Mouse (Mus musculus): Measurements from ENCODE around the gene Amdhd2. TPM values are rescaled to one million over a fixed set of nuclear protein-coding genes. Genes with fewer than 3 reads are reported as not detected.
A peak's percentile ranks its signal among the peaks of the same experiment; 100 is the strongest.

Gene Amdhd2
- polyA plus RNA-seq, 1 experiment from 2014 or later = 50.0 TPM

- peaks cover 33% of the 10 kb centered on the region for H3K36me3 ChIP-seq
- 83% methylated on average over 11 of the region's 11 CpGs for WGBS
- peaks cover 33% of the 10 kb centered on the region for H3K4me1 ChIP-seq (replicated peaks)
- H3K27me3 ChIP-seq (ENCODE audit: insufficient read depth, poor library complexity, severe bottlenecking) = no peaks in the 10 kb centered on the region
- no peaks in the 10 kb centered on the region for H3K9me3 ChIP-seq
- DNase-seq (ENCODE audit: low spot score) = no peak
- H3K4me3 ChIP-seq = peak overlapping the region; percentile 7; the same call in 1 of the 2 replicates
- H3K27ac ChIP-seq = no peak overlapping the region
Observed at GRCm38 (mm10) chr17:24164566-24165259, 1.1 kb upstream of the Amdhd2 start.

- Histone ChIP-seq H3K4me1 (replicated peaks) (peaks cover 24% of the 10 kb centered on the region), H3K27ac (peak overlapping the region; percentile 90), H3K4me3 (peak overlapping the region; percentile 92), H3K27me3 (ENCODE audit: insufficient read depth, poor library complexity, severe bottlenecking) (no peaks in the 10 kb centered on the region), H3K36me3 (peaks cover 38% of the 10 kb centered on the region), H3K9me3 (no peaks in the 10 kb centered on the region)
- no peak for DNase-seq (ENCODE audit: low spot score)
- 28% methylated on average over 17 of the region's 17 CpGs for WGBS
Observed at GRCm38 (mm10) chr17:24162584-24163175, 886 bp downstream of the Amdhd2 start.

GRCm38 (mm10) chr17:24161466-24161865, 2.1 kb downstream of the Amdhd2 start:
- 85% methylated on average over 5 of the region's 5 CpGs for WGBS
- H3K4me1 ChIP-seq (replicated peaks) = peaks cover 16% of the 10 kb centered on the region
- H3K9me3 ChIP-seq = no peaks in the 10 kb centered on the region
- DNase-seq (ENCODE audit: low spot score) = no peak
- no peaks in the 10 kb centered on the region for H3K27me3 ChIP-seq (ENCODE audit: insufficient read depth, poor library complexity, severe bottlenecking)
- H3K4me3 ChIP-seq = 0 out of 2 replicates have a peak overlapping the region, but pooled peaks have one; percentile 2
- peaks cover 37% of the 10 kb centered on the region for H3K36me3 ChIP-seq
- no peak overlapping the region for H3K27ac ChIP-seq

- 86% methylated on average over 4 of the region's 4 CpGs for WGBS
- Histone ChIP-seq H3K27ac (no peak overlapping the region), H3K4me1 (replicated peaks) (peaks cover 6% of the 10 kb centered on the region)
Observed at GRCm38 (mm10) chr17:24157526-24157925, 6.0 kb downstream of the Amdhd2 start.

GRCm38 (mm10) chr17:24157121-24157520, 6.4 kb downstream of the Amdhd2 start:
- Histone ChIP-seq H3K9me3 (no peaks in the 10 kb centered on the region), H3K36me3 (peaks cover 32% of the 10 kb centered on the region), H3K4me3 (no peak overlapping the region), H3K27me3 (ENCODE audit: insufficient read depth, poor library complexity, severe bottlenecking) (no peaks in the 10 kb centered on the region), H3K4me1 (replicated peaks) (peaks cover 6% of the 10 kb centered on the region), H3K27ac (no peak overlapping the region)
- WGBS = 92% methylated on average over 6 of the region's 6 CpGs
- DNase-seq (ENCODE audit: low spot score) = no peak

More at GRCm38 (mm10) chr17:24157526-24157925, 6.0 kb downstream of the Amdhd2 start:
- no peak for DNase-seq (ENCODE audit: low spot score)
- Histone ChIP-seq H3K9me3 (no peaks in the 10 kb centered on the region), H3K4me3 (no peak overlapping the region), H3K27me3 (ENCODE audit: insufficient read depth, poor library complexity, severe bottlenecking) (no peaks in the 10 kb centered on the region), H3K36me3 (peaks cover 32% of the 10 kb centered on the region)

GRCm38 (mm10) chr17:24156394-24156793, 7.2 kb downstream of the Amdhd2 start:
- no peak overlapping the region for H3K27ac ChIP-seq
- no peaks in the 10 kb centered on the region for H3K27me3 ChIP-seq (ENCODE audit: insufficient read depth, poor library complexity, severe bottlenecking)
- no peaks in the 10 kb centered on the region for H3K9me3 ChIP-seq
- peaks cover 12% of the 10 kb centered on the region for H3K4me1 ChIP-seq (replicated peaks)
- H3K4me3 ChIP-seq = no peak overlapping the region
- DNase-seq (ENCODE audit: low spot score) = no peak
- H3K36me3 ChIP-seq = peaks cover 32% of the 10 kb centered on the region
- WGBS = 83% methylated on average over 3 of the region's 3 CpGs

GRCm38 (mm10) chr17:24155742-24156141, 7.8 kb downstream of the Amdhd2 start:
- no peak for DNase-seq (ENCODE audit: low spot score)
- Histone ChIP-seq H3K4me1 (replicated peaks) (peaks cover 12% of the 10 kb centered on the region), H3K27me3 (ENCODE audit: insufficient read depth, poor library complexity, severe bottlenecking) (no peaks in the 10 kb centered on the region), H3K4me3 (no peak overlapping the region), H3K36me3 (peaks cover 32% of the 10 kb centered on the region), H3K27ac (no peak overlapping the region), H3K9me3 (no peaks in the 10 kb centered on the region)
- 91% methylated on average over 9 of the region's 9 CpGs for WGBS

- Histone ChIP-seq H3K9me3 (no peaks in the 10 kb centered on the region), H3K27me3 (ENCODE audit: insufficient read depth, poor library complexity, severe bottlenecking) (no peaks in the 10 kb centered on the region), H3K4me1 (replicated peaks) (peaks cover 12% of the 10 kb centered on the region), H3K4me3 (no peak overlapping the region), H3K36me3 (peaks cover 32% of the 10 kb centered on the region), H3K27ac (no peak overlapping the region)
- WGBS = 72% methylated on average over 3 of the region's 3 CpGs
- DNase-seq (ENCODE audit: low spot score) = no peak
Observed at GRCm38 (mm10) chr17:24154463-24154862, 9.1 kb downstream of the Amdhd2 start.

GRCm38 (mm10) chr17:24151890-24152563, 11.5 kb downstream of the Amdhd2 start:
- Histone ChIP-seq H3K27me3 (ENCODE audit: insufficient read depth, poor library complexity, severe bottlenecking) (no peaks in the 10 kb centered on the region), H3K27ac (peak overlapping the region; percentile 9; the same call in 1 of the 2 replicates), H3K36me3 (peaks cover 17% of the 10 kb centered on the region), H3K9me3 (no peaks in the 10 kb centered on the region), H3K4me3 (peak overlapping the region; percentile 48), H3K4me1 (replicated peaks) (peaks cover 12% of the 10 kb centered on the region)
- WGBS = 1% methylated on average over 26 of the region's 26 CpGs
- peak; percentile 79 for DNase-seq (ENCODE audit: low spot score)

- Histone ChIP-seq H3K4me1 (replicated peaks) (peaks cover 12% of the 10 kb centered on the region), H3K9me3 (no peaks in the 10 kb centered on the region), H3K4me3 (peak overlapping the region; percentile 48), H3K27me3 (ENCODE audit: insufficient read depth, poor library complexity, severe bottlenecking) (no peaks in the 10 kb centered on the region), H3K27ac (no peak overlapping the region), H3K36me3 (peaks cover 11% of the 10 kb centered on the region; the same call in 1 of the 2 replicates)
- DNase-seq (ENCODE audit: low spot score) = no peak
- WGBS = 18% methylated on average over 7 of the region's 7 CpGs
Observed at GRCm38 (mm10) chr17:24151382-24151781, 12.2 kb downstream of the Amdhd2 start.

GRCm38 (mm10) chr17:24150824-24151223, 12.7 kb downstream of the Amdhd2 start, which contains the start of gene Pdpk1:
Pdpk1 (minus strand) TSS chr17:24150924.
- DNase-seq (ENCODE audit: low spot score) = no peak
- WGBS = 80% methylated on average over 2 of the region's 2 CpGs
- H3K9me3 ChIP-seq = no peaks in the 10 kb centered on the region
- H3K27ac ChIP-seq = peak within 1 kb of the TSS; percentile 9; the same call in 1 of the 2 replicates
- H3K27me3 ChIP-seq (ENCODE audit: insufficient read depth, poor library complexity, severe bottlenecking) = no peaks in the 10 kb centered on the region
- H3K36me3 ChIP-seq = peaks cover 7% of the 10 kb centered on the region; the same call in 1 of the 2 replicates
- H3K4me1 ChIP-seq (replicated peaks) = peaks cover 12% of the 10 kb centered on the region
- peak within 1 kb of the TSS; percentile 48 for H3K4me3 ChIP-seq

GRCm38 (mm10) chr17:24149421-24149820, 14.1 kb downstream of the Amdhd2 start:
- 0 out of 2 replicates have a peak, but pooled peaks cover under 1% of the 10 kb centered on the region for H3K36me3 ChIP-seq
- H3K4me3 ChIP-seq = no peak overlapping the region
- H3K4me1 ChIP-seq (replicated peaks) = peaks cover 12% of the 10 kb centered on the region
- no peaks in the 10 kb centered on the region for H3K9me3 ChIP-seq
- 90% methylated on average over 7 of the region's 7 CpGs for WGBS
- DNase-seq (ENCODE audit: low spot score) = no peak
- H3K27me3 ChIP-seq (ENCODE audit: insufficient read depth, poor library complexity, severe bottlenecking) = no peaks in the 10 kb centered on the region
- H3K27ac ChIP-seq = no peak overlapping the region

- WGBS = 52% methylated on average over 2 of the region's 2 CpGs
- DNase-seq (ENCODE audit: low spot score) = no peak
- Histone ChIP-seq H3K9me3 (no peaks in the 10 kb centered on the region), H3K36me3 (no peaks in the 10 kb centered on the region), H3K27ac (no peak overlapping the region), H3K27me3 (ENCODE audit: insufficient read depth, poor library complexity, severe bottlenecking) (no peaks in the 10 kb centered on the region), H3K4me1 (replicated peaks) (peaks cover 16% of the 10 kb centered on the region), H3K4me3 (no peak overlapping the region)
Observed at GRCm38 (mm10) chr17:24142897-24143296, 20.7 kb downstream of the Amdhd2 start.
